Mouse (Mus musculus) NIH3T3 (cell line): Measurements from ENCODE around the gene Matn3.

ENCODE experiments used
- DNase-seq: peaks from one replicate; pipeline ENCODE4 v3.0.0-alpha.2; 2012; ENCODE audit warnings: low read depth

Matn3 gene

GRCm38 (mm10) chr12:8947714-8948464 lies at the start of gene Matn3:
Matn3 (plus strand) TSS chr12:8947929.
- DNase-seq, result peak; percentile 59

- no peak for DNase-seq
These were observed 48.6 kb upstream of the Matn3 start for GRCm38 (mm10) chr12:8898879-8899785.

- DNase-seq, result no peak
These were observed 47.5 kb upstream of the Matn3 start for GRCm38 (mm10) chr12:8900107-8900698.

- peak; percentile 49 for DNase-seq
These were observed 46.6 kb upstream of the Matn3 start for GRCm38 (mm10) chr12:8900919-8901663.

GRCm38 (mm10) chr12:8901934-8902333 lies 45.8 kb upstream of the Matn3 start:
- DNase-seq, result no peak

- no peak for DNase-seq
These were observed 45.2 kb upstream of the Matn3 start for GRCm38 (mm10) chr12:8902479-8902878.

- DNase-seq, result peak; percentile 85
These were observed 34.7 kb upstream of the Matn3 start for GRCm38 (mm10) chr12:8912860-8913685.

- DNase-seq, result peak; percentile 91
These were observed 33.9 kb upstream of the Matn3 start for GRCm38 (mm10) chr12:8913701-8914340.

GRCm38 (mm10) chr12:8916378-8916777 lies 31.4 kb upstream of the Matn3 start:
- peak; percentile 69 for DNase-seq

- no peak for DNase-seq
These were observed 28.5 kb upstream of the Matn3 start for GRCm38 (mm10) chr12:8919231-8919630.

GRCm38 (mm10) chr12:8920996-8921393 lies 26.7 kb upstream of the Matn3 start:
- DNase-seq, result peak; percentile 80

GRCm38 (mm10) chr12:8921394-8922368 lies 26.0 kb upstream of the Matn3 start, which contains the start of gene Laptm4a:
Laptm4a (plus strand) TSS chr12:8921664.
- peak; percentile 99 for DNase-seq

- no peak for DNase-seq
These were observed 25.2 kb upstream of the Matn3 start for GRCm38 (mm10) chr12:8922369-8923124.

- DNase-seq, result peak; percentile 73
These were observed 24.7 kb upstream of the Matn3 start for GRCm38 (mm10) chr12:8923125-8923410.

- DNase-seq, result peak; percentile 66
These were observed 24.1 kb upstream of the Matn3 start for GRCm38 (mm10) chr12:8923603-8924002.

GRCm38 (mm10) chr12:8927652-8928051 lies 20.1 kb upstream of the Matn3 start:
- no peak for DNase-seq

GRCm38 (mm10) chr12:8928766-8929165 lies 19.0 kb upstream of the Matn3 start:
- no peak for DNase-seq

GRCm38 (mm10) chr12:8931083-8931482 lies 16.6 kb upstream of the Matn3 start:
- DNase-seq, result no peak

- peak; percentile 93 for DNase-seq
These were observed 12.4 kb upstream of the Matn3 start for GRCm38 (mm10) chr12:8935349-8935748.
